Mouse (Mus musculus) gastrocnemius, postnatal 36 days (tissue): ENCODE results near the gene Dpt. TPM values are rescaled to one million over a fixed set of nuclear protein-coding genes. Genes with fewer than 3 reads are reported as not detected.
"Not testable (repeated sequence)": the region's sequence is repeated elsewhere in the genome, so short reads cannot be mapped to it uniquely, and the experiment has no call there.

Source experiments
- DNase-seq, 2 experiments: peaks; one replicate each; pipeline ENCODE4 v3.0.0; 2022
- intact Hi-C: fragments of 180-260 bp; cut with DNase I; formaldehyde crosslinking; loops from one replicate; pipeline ENCODE4 v1.15.1; 2025
- long read RNA-seq, 2 experiments: library from polyadenylated mRNA; stranded (forward); transcript quantifications; one replicate each; pipeline ENCODE4 v2.0.0; 2021
- total RNA-seq, 2 experiments: library from RNA; stranded (reverse); gene quantifications; 2 replicates each; pipeline ENCODE4 v1.2.3; 2021

The Dpt gene
- total RNA-seq = 10 to 100 TPM; 48.2 to 49.4 TPM
- long read RNA-seq, experiment 1, partial matches to known transcripts = 0 of 22 reads
- long read RNA-seq, experiment 1, other reads (novel, unspliced or antisense) = 19 of 22 reads
- long read RNA-seq, experiment 2, transcript Dpt-201 (4 exons, 1,724 nt) = major isoform, 5 of 17 reads
- long read RNA-seq, experiment 2, partial matches to known transcripts = 0 of 17 reads
- long read RNA-seq, experiment 2, other reads (novel, unspliced or antisense) = 12 of 17 reads

DNA sequence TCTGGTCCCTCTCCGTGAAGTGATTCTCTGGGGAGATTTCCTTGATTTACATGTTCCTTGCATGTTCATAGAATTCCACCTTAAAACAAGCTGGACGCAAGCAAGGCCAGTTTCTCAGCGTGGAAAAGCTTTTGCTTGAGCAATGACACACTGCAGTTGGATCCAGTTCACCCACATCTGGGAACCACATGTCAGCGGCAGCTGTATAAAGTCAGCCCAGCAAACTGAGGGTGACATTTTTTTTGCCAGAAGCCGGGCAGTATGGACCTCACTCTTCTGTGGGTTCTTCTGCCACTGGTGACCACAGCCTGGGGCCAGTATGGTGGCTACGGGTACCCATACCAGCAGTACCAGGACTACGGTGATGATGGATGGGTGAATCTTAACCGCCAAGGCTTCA, at the start of gene Dpt:
Gene Dpt (plus strand): TSS at position 174 of the 400 bp plus-strand sequence.
- peak; percentile 57 to 62 for DNase-seq

DNA sequence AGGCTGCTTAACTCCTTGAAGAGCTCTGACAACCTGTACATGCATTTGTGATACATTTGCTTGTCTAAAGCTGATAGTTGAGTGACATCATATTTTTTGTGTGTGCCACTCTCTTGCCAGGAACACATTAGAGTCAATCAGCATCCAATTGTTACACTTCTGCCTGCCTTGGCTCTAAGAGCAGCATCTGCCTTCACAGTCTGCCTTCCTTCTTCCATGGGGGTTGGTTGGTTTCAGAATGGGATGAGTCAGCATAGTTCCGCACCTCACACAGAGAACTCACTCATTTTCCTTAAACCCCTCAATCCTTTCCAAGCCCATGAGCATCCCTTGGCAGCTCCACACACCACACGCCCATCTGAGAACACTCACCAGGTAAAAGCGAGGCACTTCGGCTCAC, 42.7 kb upstream of the Dpt start:
- intact Hi-C loops = no loop called here
- DNase-seq = no peak

More for the DNA sequence above, at the start of gene Dpt:
- intact Hi-C loops = no loop called here

DNA sequence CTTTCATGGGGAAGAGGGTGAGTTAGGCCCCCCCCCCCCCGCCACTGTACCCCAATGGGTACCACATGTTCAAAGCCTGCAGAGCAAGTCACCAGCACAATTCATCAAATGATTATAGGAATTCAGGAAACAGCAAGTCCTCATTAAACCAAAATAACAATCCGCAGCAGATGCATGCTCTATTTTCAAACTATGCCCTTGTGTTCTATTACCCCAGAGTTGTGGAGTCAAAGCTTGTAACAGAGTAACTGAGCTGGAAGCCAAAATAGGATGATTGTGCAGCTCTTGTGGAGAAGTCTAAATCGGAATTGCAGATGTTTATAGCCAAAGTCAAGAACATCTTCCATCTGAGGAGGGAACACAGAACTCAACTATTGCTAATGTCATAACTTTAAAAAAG, 40.8 kb upstream of the Dpt start:
- intact Hi-C loops = loop anchor here (5.0 kb wide), 1 partner anchor 377 kb away; no protein-coding TSS in a partner anchor
- DNase-seq = no peak

DNA sequence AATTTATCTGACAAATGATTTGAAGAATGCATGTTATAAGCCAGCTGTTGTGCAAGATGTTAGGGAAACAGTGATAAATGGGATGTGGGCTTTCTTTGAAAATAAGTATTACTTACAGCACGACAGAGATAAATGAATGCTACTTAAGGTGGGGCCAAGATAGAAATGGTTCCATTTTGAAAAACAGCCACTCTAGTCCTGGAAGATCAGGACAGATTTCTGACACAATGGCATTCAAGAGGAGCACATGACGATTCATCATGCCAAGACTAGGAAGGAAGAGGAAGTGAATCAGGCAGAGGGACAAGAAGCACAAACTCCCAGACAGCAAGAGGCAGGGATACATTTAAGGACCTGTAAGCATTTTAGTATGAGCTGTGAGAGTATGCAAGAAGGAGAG, 39.5 kb upstream of the Dpt start:
- intact Hi-C loops = loop anchor here (5.0 kb wide), 1 partner anchor 375 kb away; no protein-coding TSS in a partner anchor
- DNase-seq = no peak

DNA sequence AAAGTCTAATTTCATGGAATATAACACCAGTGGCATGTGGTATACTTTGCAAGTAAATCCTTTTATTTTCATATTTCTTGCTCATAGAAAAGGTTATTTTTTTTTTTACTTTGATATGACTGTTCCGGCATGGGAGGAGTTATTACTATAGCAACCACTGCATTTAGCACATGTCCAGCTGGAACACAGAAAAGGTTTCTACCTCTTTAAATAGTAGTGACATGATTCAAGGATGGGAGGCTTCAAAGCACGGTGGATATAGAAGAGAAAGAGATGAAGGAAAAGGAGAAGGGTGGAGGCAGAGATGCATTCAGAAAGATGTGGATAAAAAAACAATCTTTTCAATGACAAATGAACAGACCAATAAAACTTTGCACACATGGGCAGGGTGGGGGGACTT, 38.0 kb upstream of the Dpt start:
- DNase-seq = no peak
- intact Hi-C loops = loop anchor here (5.0 kb wide), 1 partner anchor 374 kb away; no protein-coding TSS in a partner anchor

DNA sequence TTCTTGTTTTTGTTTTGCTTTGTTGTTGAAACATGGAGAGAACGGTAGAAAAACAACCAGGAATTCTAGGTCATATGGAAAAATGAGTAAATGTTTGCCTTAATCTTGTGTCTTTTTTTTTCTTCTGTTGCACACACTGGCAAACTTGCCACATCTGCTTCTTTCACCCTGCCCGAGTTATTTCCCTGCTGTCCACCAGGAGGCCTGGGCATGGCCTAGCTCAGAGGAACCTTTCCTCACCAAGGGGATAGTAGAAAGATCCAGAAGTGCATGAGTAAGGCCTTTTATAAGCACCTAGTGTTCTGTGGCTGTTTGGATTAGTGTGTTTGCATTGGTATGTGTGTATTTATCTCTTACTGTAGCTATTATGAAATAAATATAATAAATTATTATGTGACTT, 34.2 kb upstream of the Dpt start:
- intact Hi-C loops = no loop called here
- DNase-seq = no peak

DNA sequence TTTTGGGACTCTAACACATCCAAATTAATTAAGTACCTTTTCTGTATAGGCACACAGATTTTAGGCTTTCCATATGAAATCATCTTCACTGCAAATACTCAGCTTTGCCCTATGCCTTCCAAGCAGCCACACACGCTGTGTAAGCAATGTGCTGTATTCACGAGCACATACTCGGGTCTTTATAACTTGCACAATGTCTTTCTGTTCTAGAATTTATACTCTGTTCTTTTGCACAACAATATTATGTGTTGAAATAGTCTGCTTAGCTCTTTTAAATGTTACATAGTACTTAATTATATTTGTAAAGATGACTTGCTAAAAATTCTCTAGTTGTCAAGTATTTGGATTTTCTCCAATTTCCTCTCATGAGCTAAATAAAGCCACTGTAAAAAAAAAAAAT, 29.8 kb upstream of the Dpt start:
- intact Hi-C loops = no loop called here
- DNase-seq = no peak

DNA sequence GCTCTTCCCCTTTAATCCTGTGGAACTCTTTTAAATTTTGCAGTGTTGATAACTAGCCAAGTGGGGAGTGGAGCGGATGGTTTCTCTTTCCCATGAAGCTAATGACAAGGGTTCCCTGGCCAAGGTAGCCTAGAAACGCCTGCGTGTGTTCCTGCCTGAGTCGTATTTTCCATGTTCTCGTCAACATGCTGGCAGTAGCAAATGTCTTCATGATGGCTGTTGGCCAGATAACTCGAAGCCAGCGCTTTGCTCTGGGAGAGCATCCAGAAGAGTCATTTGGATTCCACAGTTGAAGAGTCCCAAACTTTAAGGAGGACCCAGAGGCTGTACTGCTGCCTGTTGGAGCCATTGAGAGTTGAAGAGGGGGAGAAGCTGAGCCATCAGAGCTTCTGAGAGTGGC, 25.8 kb upstream of the Dpt start:
- peak; percentile 84 to 85 for DNase-seq
- intact Hi-C loops = loop anchor here (5.0 kb wide), 1 partner anchor 132 kb away; no protein-coding TSS in a partner anchor

DNA sequence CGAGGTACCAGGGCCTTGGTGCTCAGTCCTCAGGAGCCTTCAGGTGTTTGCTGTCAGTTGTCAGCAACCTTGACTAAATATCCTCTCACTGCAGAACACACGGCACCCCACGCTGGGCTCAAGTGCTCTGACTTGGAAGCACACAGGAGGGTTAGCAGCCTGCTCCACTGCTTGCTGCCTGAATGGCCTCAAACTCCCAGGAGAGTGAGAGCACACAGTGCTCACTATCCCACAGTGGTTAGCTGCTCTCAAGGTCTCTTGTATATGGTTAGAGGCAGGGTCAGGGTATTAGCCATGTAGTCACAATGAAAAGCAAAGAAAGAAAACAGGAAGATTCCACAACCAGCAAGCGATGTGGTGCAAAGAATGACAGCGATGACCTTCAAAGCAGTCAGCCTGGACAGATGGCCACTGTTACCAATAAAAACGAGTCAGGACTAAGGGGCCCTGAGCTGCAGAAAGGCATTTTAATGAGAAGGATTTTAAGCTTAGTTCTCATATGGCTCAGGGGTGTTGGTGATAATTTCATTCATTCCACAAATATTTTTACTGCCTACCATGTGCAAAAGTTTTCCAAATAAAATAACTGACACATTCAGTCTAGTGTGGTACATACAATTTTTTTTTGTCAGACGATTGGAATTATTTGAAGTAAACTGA, 15.5 kb upstream of the Dpt start:
- intact Hi-C loops = no loop called here
- DNase-seq = no peak

DNA sequence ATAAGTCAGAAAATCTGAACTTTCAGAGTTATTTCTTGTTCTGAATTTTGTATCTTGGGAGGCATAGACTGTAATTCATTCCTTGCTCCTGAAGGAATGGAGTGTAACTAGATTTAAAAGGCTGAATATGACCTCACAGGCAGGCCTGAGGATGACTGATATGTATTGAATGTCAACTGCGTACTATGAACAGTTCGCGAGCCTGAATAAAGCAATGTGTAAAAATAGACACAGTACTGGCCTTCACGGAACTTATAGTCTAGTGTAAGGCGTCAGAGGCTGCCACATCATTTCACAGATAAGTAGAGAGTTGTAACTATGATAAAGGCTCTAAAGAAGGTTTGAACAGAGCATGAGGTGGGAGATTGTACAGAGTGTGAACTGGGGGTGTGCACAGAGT, 10.3 kb upstream of the Dpt start:
- no peak for DNase-seq
- intact Hi-C loops = no loop called here

DNA sequence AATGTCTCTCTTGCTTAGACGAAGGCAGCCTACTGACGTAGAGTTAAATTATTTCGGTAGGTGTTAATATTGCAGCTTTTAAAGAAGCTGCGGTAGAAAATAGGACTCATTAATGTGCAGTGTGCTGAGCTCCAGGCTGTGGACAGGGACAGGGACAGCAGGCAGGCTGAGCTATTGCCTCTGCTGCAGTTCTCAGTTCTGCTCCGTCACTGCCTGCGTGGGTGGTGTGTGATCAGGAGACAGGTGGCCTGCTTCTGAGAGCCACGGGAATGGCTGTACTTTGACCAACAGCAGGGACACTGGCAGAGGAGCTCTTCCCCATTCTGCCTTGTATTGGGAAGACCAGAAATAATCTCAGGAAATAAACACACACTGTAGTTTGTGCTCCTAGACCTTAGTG, 8.7 kb upstream of the Dpt start:
- DNase-seq = no peak
- intact Hi-C loops = no loop called here

DNA sequence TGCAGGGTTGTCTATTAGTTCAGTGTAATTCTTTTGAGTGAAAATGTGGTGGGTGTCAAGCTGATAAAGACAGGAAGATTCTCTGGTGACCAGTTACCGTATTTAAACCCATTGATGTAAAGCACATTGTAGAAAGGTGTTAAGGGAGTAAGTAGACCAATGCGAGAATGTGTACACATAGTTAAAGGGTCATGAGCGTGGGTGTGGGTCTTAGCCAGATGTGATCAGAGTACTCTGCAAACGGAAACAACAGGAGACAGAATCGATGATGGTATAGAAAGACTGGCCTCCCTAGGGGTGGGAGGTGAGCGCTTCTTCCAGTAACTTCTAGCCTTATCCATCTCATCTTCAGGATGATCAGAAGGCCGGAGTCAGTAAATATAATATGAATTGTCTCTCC, 8.2 kb upstream of the Dpt start:
- intact Hi-C loops = no loop called here
- DNase-seq = no peak

DNA sequence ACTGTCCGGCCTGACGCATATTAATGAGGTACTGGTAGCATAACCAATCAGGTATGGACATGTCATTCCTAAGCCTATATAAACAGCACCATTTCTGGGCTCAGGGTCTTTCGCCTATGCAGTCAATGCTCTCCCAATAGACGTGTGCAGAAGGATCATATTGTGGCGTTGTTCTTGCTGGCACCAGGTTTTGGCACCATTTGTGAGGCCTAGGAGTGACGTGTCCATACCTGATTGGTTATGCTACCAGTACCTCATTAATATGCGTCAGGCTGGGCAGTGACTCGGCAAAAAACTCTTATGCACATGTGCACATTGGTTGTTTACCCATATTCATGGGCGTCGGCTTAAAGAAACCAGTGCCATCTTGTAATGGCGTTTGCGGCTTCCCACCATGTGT, 6.1 kb upstream of the Dpt start:
- not testable (repeated sequence) for DNase-seq

DNA sequence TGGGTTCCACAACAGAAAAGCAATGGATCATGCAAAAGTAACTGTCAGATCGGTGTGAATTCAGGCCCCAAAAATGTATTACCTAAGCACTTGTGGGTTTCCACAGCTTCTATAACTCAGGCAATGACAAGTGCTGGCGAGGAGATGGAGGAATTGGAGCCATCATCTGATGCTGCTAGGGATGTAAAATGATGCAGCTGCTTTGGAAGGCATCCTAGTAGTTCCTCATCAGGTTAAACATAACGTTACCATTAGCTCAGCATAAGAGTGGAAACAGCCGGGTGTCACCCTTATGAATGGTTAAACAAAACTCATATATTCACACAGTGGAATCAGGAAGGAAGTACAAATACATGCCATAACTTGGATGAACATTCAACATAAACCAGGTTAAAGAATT, 3.4 kb upstream of the Dpt start:
- intact Hi-C loops = no loop called here
- DNase-seq = no peak

More for the DNA sequence above, 6.1 kb upstream of the Dpt start:
- intact Hi-C loops = not testable (repeated sequence)

DNA sequence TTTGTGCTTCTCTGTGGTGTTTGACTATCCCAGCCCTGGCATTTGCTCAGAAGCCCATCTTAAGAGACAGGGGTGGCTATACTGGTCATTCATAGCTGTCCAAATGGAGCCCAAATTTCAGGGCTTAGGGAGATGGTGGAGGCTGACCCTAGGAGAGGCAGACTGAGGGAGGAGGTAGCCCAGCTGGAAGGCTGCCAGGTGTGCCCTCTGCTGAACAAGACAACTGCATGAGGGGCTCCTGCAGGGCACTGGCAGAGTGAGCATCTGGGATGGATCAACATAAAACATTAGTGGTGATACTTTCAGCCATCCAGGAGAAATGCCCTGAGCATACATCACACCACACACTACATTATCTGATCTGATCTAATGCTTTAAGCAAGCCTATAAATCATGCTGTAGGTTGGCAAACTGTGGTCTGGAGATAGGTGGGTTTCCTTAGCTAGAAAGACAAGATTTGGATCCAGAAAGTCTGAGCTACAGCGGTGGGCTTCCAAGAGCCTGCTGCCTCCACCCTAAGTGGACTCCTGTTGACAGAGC, 1.4 kb downstream of the Dpt start:
- DNase-seq = no peak
- intact Hi-C loops = no loop called here

DNA sequence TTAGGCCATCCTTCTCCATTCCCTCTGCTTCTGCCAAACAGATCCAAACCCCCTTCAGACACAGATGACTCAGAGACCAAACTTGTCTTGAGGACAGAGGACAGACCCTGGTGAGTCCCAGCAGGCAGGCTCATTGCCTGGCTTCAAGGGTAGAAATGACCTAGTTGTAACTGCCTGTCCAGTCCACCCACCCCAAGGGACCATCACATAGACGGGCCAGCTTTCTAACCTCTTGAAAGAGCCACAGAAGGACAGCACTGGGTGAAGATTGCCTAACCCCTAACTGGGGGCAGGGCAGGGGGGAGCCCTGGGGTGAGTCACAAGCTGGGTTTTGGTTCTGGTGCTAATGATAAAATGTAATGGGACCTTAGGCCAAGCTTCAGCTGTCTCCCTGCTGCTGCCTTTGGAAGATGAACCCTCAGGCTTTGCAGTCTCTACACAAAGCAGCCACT, 2.1 kb downstream of the Dpt start:
- peak; percentile 33 to 63 for DNase-seq
- intact Hi-C loops = no loop called here

DNA sequence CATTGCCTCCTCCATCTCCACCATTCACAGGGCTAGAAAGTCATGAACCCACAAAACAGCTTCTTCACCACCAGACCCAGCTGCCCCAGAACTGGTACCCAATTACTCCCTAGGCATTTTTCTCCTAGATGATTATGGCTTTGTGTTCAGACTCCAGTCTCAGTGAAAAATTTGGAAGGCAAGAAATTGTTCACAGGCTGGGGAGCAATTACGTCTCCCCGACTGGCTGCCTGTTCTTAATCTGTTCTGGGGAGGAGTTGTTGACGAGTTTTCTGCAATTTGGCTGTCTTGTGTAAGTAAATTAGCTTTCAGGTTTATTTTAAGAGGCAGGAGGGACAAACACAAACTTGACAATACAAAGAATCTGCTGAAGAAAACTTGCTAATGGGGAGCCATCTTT, 2.7 kb downstream of the Dpt start:
- intact Hi-C loops = no loop called here
- no peak for DNase-seq

DNA sequence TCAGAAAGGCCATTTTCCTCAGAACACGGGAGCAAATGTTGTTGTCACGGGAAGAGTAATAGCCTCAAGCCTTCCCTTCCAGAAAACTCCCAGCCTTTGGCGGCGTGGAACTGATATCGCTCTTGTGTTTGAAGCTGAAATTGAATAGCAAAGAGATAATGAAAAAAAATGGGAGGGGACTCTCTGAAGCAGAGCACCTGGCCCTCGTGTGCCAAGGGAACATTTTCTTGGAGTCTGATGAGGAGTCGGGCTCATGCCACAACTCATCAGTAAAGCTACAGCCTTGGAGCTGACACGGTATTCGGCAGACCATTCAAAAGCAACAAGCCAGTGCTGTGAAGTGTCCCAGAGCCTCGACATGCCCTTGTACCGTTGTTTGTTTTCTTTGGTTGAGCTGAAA, 7.8 kb downstream of the Dpt start:
- intact Hi-C loops = no loop called here
- no peak for DNase-seq

DNA sequence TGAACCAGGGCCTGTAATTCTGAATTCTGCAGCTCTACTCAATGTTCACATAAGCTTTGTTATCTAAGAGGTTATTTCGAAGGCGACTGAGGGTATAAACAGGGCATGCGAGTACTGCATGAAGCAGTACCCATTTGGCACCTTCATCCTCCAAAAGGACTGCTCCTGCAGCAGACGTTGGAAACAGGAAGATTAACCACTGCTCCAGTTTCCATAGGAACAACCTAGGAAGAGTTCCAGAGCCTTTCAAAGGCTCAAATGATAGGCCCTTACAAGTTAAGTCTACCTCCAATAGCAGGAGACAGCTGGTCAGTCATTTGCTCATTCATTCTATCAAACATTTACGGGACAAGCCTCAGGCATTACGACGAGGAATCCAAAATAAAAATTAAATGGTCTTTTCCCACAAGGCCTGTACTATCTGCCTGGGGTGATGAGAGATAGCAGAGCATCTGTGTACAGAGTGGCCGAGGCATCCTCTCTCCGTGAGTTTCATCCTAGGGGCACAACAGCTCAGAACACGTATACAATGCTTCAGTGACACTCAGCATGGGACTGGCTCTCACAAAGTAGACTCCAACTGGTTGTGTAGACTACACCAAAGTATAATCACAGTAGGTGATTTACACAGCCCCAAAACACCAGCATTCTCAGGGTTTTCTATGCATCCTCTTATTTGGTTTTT, 8.4 kb downstream of the Dpt start:
- intact Hi-C loops = no loop called here
- DNase-seq = no peak

DNA sequence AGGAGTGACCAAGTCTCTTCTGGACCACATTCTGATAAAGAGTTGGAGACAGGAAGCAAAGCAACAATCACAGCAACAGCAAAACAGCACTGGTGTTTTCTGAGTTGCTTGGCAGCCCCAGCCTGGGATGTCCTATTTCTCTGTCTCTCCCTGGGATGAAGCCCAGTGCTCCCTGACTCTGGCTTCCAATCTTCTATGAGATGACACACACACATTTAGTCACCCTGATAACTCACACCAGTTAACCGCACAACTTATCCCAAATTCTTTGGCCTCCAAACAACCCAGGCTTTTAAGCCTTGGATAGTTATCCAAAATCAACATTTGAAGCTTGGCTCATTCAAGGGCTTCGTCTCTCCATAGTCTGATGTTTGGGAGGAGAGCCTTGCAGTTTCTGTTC, 12.9 kb downstream of the Dpt start:
- intact Hi-C loops = no loop called here
- DNase-seq = no peak

DNA sequence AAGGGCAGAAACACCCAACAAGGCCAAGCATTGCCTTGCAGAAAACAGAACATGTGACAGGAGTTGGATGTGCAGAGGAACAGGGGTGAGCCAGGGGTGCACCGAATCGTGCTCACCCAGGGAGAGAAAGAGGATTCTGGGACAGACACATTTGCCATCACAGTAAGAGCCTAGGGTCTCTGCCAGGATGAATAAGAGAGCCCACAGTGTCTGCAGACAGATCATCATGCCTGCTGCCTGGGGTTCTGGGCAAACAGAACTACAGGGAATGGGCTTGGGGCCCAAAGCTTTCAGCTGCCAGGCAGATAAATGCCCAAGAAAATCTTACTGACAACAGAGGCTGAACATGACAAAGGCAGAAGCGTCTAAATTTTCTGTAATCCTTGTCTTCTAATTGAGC, 14.9 kb downstream of the Dpt start:
- intact Hi-C loops = no loop called here
- no peak for DNase-seq
